Mouse (Mus musculus): ENCODE measurements at regions not wholly inside any gene's neighbourhood (a gene's known extent, or its start where the extent isn't known, plus 50 kb on each side); places are given as distances from the start of the nearest gene placed in this dataset.
"Not testable (repeated sequence)": the region's sequence is repeated elsewhere in the genome, so short reads cannot be mapped to it uniquely, and the experiment has no call there.

DNA sequence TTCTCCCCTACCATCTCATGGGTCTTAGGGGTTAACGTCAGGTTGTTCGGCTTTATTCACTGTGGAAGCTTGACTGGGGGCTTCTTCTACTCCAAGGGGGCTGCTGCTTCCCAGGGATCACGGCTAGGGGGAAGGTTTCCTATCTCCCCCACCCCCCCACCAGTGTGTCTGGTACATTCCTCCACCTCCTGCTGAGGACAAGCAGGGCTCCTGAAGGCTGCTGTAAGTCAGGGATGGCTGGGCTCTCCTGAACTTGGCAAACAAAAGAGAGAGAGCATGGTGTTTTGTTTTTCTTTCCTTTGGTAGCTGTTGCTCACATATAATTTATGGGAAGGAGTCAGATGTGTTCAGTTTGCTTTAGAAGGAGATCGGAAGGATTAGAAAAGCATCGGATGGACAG, 54.7 kb upstream of the Commd3 start:
- DNase-seq = no peak

GRCm38 (mm10) chr2:18609868-18610185, 62.4 kb upstream of the Commd3 start:
- DNase-seq = no peak

DNA sequence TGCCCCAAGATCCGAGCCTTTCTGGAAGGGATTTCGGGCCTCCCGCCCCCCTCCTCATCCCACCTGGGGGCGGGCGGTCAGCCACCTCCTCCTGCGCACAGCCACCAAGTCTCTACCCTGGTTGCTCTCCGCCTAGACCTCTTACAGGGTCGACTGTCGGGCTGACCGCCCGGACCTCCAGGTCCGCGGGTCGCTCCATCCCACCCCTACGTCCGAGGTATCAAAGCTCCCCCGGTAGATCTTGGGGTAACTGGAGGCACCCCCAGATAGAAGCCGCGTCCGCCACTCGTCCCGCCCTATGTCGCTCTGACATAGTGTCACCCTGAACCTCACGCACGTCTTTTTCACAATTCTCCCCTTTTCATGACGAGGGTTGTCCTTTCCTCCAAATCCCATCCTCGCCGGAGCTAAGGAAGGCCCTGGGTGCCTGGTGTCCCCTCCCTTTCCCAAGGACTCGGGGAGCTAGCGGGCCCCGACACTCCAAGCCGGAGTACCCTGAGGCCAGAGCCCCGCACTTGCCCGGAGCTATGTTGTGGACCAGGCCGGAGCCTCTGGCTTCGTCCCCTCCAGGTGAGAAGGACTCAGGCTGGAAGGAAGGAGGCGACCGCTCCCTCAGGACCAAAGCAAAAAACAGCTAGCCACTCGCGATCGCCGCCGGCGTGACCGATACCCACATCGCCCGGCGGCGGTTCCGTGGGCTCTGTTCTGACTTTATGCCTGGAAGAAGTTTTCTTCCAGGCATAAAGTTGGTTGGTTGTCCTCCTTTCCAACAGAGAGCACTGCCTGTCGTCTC, 62.9 kb upstream of the Commd3 start:
- peak; percentile 58 to 60 for DNase-seq

DNA sequence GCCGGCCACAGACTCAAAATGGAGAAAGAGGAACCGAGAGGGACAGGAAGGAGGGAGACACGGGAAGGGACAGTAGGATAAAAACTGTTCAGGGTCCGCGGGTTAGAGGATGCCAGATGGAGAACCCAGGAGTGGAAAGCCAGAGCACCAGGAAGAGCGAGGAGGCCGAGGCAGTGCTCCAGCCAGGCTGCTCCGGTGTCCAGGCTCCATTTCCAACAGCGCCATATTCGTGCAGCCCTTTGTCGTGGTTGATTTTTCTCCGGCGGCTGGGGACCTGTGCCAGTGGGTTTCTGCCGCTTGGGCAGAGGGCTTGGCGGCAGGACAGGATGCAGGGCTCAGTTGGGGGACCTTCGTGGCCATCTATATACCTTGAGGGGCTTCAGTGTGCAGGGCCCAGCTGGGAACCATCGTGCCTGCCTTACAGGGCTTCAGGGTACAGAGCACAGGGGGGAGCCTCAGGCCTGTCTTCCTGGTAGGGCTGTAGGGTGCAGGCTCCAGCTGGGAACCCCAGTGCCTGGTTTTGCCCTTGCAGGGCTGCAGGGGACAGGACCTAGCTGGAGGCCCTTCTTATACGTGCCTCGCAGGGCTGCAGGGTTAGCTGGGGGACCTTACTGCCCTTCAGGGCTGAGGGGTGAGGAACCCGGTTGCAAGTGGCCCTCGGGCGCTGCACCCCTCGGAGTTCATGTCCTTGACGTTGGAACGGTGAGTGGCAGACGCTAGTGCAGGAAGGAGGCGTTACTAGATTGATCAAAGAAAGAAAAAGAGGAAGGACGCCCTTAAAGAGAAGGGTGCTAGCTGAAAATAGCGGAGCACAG, 63.7 kb upstream of the Commd3 start:
- DNase-seq = peak; percentile 74 to 77

GRCm38 (mm10) chr2:18607586-18608259, 64.5 kb upstream of the Commd3 start:
- no peak for DNase-seq

DNA sequence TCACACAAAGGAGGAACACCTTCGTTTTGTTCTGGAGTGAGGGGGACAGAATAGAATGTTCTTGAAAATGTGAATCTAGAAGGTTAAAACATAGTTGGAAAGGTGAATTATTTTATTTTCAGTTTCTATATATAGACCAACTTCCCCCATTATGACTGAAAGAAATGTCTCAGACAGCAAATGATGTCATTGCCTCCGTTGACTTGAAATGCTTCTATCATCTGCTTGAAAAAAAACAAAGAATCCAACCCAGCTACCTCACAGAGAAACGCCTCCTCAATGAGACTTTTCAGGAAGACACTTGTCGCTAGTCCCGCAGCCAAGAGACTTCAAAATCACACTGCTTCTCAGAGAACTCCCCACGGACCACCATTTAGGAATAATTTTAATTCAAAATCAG, 65.1 kb upstream of the Commd3 start:
- DNase-seq = peak in 1 of 2 experiments; percentile 18

DNA sequence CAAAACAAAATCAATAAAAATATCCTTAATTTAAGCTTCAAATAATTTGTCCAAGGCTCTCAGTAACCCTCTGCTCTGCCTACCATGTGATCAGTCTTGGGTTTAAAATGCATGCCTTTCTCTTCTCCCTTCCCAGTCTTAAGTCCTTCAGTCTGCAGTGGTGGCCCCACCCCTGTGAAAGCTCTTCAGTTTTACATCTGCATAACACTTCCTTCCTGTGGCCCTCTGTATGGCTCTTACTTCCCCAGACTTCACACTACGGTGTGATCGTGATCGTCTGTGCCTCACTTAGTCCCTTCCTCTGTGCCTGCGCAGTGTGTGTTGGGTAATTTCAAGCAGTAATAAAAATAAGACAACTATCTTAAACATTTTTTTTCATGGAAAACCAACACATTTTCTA, 80.0 kb upstream of the Commd3 start:
- DNase-seq = no peak

DNA sequence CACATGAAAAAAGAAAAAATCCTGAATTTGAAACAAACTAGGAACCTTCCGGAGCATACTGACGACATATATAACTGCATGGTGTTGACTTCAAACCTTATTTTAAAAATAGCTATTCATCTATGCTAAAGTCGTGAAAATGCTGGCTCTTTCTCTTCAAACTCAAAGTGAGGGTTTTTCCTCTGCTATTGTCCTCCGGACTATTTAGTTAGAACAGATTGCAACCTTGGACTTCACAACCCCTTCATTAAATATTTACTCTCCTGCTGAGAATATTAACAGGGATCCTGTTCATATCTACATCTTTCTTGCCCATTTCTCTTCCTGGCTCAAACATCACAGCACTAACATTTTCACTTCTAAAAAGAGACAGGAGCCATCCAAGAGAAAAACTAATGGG, 84.0 kb upstream of the Commd3 start:
- DNase-seq = no peak

GRCm38 (mm10) chr2:18587746-18588231, 84.4 kb upstream of the Commd3 start:
- DNase-seq = peak in 1 of 2 experiments; percentile 24

GRCm38 (mm10) chr2:18586925-18587724, 85.1 kb upstream of the Commd3 start:
- peak; percentile 93 to 94 for DNase-seq

GRCm38 (mm10) chr2:18585564-18586336, 86.4 kb upstream of the Commd3 start:
- DNase-seq = peak; percentile 48 to 59

GRCm38 (mm10) chr2:18558133-18558532, 114.1 kb upstream of the Commd3 start:
- no peak for DNase-seq

DNA sequence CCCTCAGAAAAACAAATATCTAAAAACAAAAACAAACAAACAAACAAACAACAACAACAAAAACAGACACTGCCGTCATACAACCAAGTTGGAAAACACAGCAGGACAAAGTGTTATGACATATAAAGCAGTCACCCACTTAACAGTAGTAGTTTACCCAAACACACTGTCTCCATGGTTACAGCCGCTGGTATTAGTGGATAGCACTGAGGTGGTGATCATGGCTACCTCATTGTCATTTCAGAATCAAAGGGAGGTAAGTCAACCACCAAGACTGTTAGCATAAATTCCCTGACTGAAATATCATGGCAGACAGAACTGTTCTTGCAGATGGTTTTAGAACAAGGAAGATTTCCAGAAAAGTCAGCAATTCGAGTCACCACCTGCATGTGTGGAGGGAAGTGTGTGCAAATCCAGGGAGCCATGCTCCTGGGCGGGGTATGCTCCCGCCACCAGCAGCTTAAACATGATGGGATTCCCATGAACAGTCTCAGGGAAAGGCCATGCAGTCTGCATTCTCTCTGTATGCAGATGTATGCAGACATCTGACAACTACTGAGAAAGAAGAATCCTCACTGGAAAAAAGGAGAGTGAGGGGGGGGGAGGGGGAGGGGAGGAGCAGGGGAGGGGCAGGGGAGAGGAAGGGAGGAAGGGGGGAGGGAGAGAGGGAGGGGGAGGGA, 124.1 kb upstream of the Commd3 start:
- no peak for DNase-seq

DNA sequence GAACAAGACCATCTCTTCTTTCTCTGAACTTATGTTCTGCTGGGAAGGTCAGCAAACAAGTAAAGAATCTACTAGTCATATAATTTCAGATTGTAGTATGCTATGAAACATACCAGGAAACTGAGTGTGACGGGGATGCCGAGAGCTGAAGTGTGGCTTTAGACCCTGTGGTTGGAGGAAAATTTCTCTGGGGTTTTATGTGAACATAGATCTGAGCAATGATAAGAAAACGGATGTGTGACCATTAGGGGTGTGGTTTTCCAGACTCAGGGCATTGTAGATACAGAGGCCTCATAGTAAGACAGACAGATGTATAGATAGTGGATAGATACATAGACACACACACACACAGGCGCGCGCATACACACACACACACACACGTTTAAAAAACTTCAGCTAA, 131.8 kb upstream of the Dnajc1 start:
- no peak for DNase-seq

DNA sequence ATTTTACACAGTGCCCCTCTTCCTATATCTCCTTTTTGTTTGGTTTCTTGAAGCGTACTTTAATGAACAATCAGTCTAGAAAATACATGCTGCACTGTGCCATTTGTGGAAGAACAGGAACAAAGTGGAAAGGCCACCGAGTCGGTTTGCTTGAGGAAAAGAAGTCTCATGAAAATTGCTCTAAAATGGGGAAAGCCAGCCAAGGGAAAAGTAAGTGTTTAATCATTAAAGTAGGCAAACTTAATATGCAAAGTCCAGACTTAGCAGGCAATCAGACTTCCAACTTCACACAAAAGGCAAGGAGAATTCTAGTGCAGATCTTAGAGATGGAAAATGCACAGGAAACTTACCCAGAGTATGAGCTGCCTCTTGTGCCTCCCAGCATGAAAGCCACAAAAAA, 131.3 kb upstream of the Dnajc1 start:
- DNase-seq = no peak

- DNase-seq = peak; percentile 5 to 6
Observed at GRCm38 (mm10) chr2:18513435-18513834, 120.8 kb upstream of the Dnajc1 start.

- no peak for DNase-seq
Observed at GRCm38 (mm10) chr2:18509317-18509716, 116.7 kb upstream of the Dnajc1 start.

- peak; percentile 3 to 6 for DNase-seq
Observed at GRCm38 (mm10) chr2:18473361-18473771, 80.7 kb upstream of the Dnajc1 start.

GRCm38 (mm10) chr2:18460901-18461300, 68.3 kb upstream of the Dnajc1 start:
- no peak for DNase-seq

DNA sequence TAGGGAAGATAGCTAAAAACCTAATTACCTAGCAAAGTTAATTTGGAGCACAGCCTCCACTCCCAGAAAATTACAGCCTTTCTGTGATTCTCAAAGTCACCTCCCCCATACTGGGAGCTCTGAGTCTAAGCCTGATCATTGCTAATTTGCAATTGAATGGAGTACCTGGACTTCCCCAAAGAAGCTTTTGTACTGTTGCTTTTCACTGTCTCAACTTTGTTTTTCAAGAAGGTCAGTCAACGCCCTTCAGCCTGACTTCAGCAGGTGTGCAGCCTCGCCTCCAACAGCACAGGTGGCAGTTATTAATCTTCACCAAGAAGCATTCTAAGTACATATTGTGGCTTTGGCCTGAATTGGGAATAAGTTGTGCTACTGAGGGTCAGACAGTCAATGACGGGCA, 67.7 kb upstream of the Dnajc1 start:
- not testable (repeated sequence) for DNase-seq

- DNase-seq = not testable (repeated sequence)
Observed at GRCm38 (mm10) chr2:18453426-18453825, 60.8 kb upstream of the Dnajc1 start.

Measured in cerebellum, postnatal 14 days (tissue).